Mouse (Mus musculus) limb, embryonic 10.5 days (tissue): Measurements from ENCODE around the gene 9030624G23Rik. TPM values are rescaled to one million over a fixed set of nuclear protein-coding genes. Genes with fewer than 3 reads are reported as not detected.
A peak's percentile ranks its signal among the peaks of the same experiment; 100 is the strongest.
"Not testable (repeated sequence)": the region's sequence is repeated elsewhere in the genome, so short reads cannot be mapped to it uniquely, and the experiment has no call there.

Source experiments
- DNase-seq: peaks from one replicate; pipeline ENCODE4 v3.0.0-alpha.2; 2017; ENCODE audit warnings: low spot score
- H3K27ac ChIP-seq: fragments of 300-500 bp; sonication (generic); 2 replicates; pipeline ENCODE4 v1.5.1; 2016; ENCODE audit warnings: mild to moderate bottlenecking
- H3K27me3 ChIP-seq: fragments of 300-500 bp; sonication (generic); 2 replicates; pipeline ENCODE4 v1.6.1; 2016; ENCODE audit warnings: low read depth, mild to moderate bottlenecking; ENCODE audit not compliant: poor library complexity, severe bottlenecking
- H3K36me3 ChIP-seq: fragments of 300-500 bp; sonication (generic); 2 replicates; pipeline ENCODE4 v1.6.1; 2016; ENCODE audit warnings: mild to moderate bottlenecking, moderate library complexity
- H3K4me1 ChIP-seq: fragments of 300-500 bp; sonication (generic); 2 replicates; pipeline ENCODE4 v1.6.1; 2016
- H3K4me3 ChIP-seq: fragments of 300-500 bp; sonication (generic); 2 replicates; pipeline ENCODE4 v1.5.1; 2016; ENCODE audit warnings: mild to moderate bottlenecking, moderate library complexity
- H3K9me3 ChIP-seq: fragments of 300-500 bp; sonication (generic); replicated peaks from 2 replicates; pipeline ENCODE4 v1.6.1; 2016; ENCODE audit warnings: mild to moderate bottlenecking
- WGBS: fragments of 180-500 bp; shearing (Covaris S2); methylation state at CpG from one replicate; pipeline ENCODE4 v1.1.7; 2016; 5-methylcytosine and 5-hydroxymethylcytosine counted together
- polyA plus RNA-seq: library from polyadenylated mRNA; unstranded; fragments of >200 nt; fragmentation: Nextera tagmentation; extraction: Ambion mirVana; gene quantifications from 2 replicates; pipeline ENCODE4 v1.2.1, GENCODE M21; 2016

The 9030624G23Rik gene
- 3.8 and 4.7 TPM in 2 replicates for polyA plus RNA-seq

GRCm38 (mm10) chr12:24097108-24097520 lies at the start of gene 9030624G23Rik:
9030624G23Rik (minus strand) TSS chr12:24097246.
- 1% methylated on average over 37 of the region's 39 CpGs for WGBS
- peak within 1 kb of the TSS; percentile 54 for H3K4me3 ChIP-seq
- not testable (repeated sequence) for H3K27me3 ChIP-seq, H3K4me1 ChIP-seq, H3K36me3 ChIP-seq, H3K9me3 ChIP-seq
- peak; percentile 57 for DNase-seq
- peak within 1 kb of the TSS; percentile 75 for H3K27ac ChIP-seq

- 92% methylated on average over 2 of the region's 5 CpGs for WGBS
- not testable (repeated sequence) for DNase-seq, H3K4me1 ChIP-seq, H3K27me3 ChIP-seq, H3K27ac ChIP-seq, H3K4me3 ChIP-seq, H3K9me3 ChIP-seq
- peaks cover 12% of the 10 kb centered on the region for H3K36me3 ChIP-seq
Measured at GRCm38 (mm10) chr12:24083096-24083495, 13.9 kb downstream of the 9030624G23Rik start.
